Mouse (Mus musculus): ENCODE measurements around the gene Dlgap1.

Dlgap1 gene

GRCm38 (mm10) chr17:70334171-70334570 lies 365.3 kb downstream of the Dlgap1 start:
- intact Hi-C loops (cut with DNase I), result no loop called here

GRCm38 (mm10) chr17:70339821-70340220 lies 370.9 kb downstream of the Dlgap1 start:
- intact Hi-C loops (cut with DNase I), result no loop called here

- intact Hi-C loops (cut with DNase I), result no loop called here
These were observed 372.4 kb downstream of the Dlgap1 start for GRCm38 (mm10) chr17:70341230-70341629.

- intact Hi-C loops (cut with DNase I), result no loop called here
These were observed 373.0 kb downstream of the Dlgap1 start for GRCm38 (mm10) chr17:70341920-70342319.

GRCm38 (mm10) chr17:70347403-70347802 lies 378.5 kb downstream of the Dlgap1 start:
- intact Hi-C loops (cut with DNase I), result no loop called here

- intact Hi-C loops (cut with DNase I), result no loop called here
These were observed 394.7 kb downstream of the Dlgap1 start for GRCm38 (mm10) chr17:70363561-70363960.

GRCm38 (mm10) chr17:70363971-70364370 lies 395.1 kb downstream of the Dlgap1 start:
- intact Hi-C loops (cut with DNase I), result no loop called here

- intact Hi-C loops (cut with DNase I), result no loop called here
These were observed 400.3 kb downstream of the Dlgap1 start for GRCm38 (mm10) chr17:70369124-70369523.

GRCm38 (mm10) chr17:70377020-70377419 lies 408.1 kb downstream of the Dlgap1 start:
- intact Hi-C loops (cut with DNase I), result no loop called here

- intact Hi-C loops (cut with DNase I), result no loop called here
These were observed 419.6 kb downstream of the Dlgap1 start for GRCm38 (mm10) chr17:70388447-70388846.

GRCm38 (mm10) chr17:70397220-70397619 lies 428.3 kb downstream of the Dlgap1 start:
- intact Hi-C loops (cut with DNase I), result no loop called here

GRCm38 (mm10) chr17:70397708-70398107 lies 428.8 kb downstream of the Dlgap1 start:
- intact Hi-C loops (cut with DNase I), result no loop called here

- intact Hi-C loops (cut with DNase I), result no loop called here
These were observed 433.0 kb downstream of the Dlgap1 start for GRCm38 (mm10) chr17:70401909-70402308.

- intact Hi-C loops (cut with DNase I), result no loop called here
These were observed 434.9 kb downstream of the Dlgap1 start for GRCm38 (mm10) chr17:70403750-70404149.

- intact Hi-C loops (cut with DNase I), result no loop called here
These were observed 445.3 kb downstream of the Dlgap1 start for GRCm38 (mm10) chr17:70414202-70414601.

GRCm38 (mm10) chr17:70427866-70428265 lies 459.0 kb downstream of the Dlgap1 start:
- intact Hi-C loops (cut with DNase I), result no loop called here

- intact Hi-C loops (cut with DNase I), result loop anchor here (5.0 kb wide), 2 partner anchors 82 to 202 kb away; no protein-coding TSS in a partner anchor
These were observed 461.0 kb downstream of the Dlgap1 start for GRCm38 (mm10) chr17:70429746-70430451.

GRCm38 (mm10) chr17:70430452-70430787 lies 461.5 kb downstream of the Dlgap1 start:
- intact Hi-C loops (cut with DNase I), result loop anchor here (5.0 kb wide), 2 partner anchors 82 to 202 kb away; no protein-coding TSS in a partner anchor

- intact Hi-C loops (cut with DNase I), result loop anchor here (5.0 kb wide), 2 partner anchors 79 to 199 kb away; no protein-coding TSS in a partner anchor
These were observed 464.0 kb downstream of the Dlgap1 start for GRCm38 (mm10) chr17:70432834-70433233.

- intact Hi-C loops (cut with DNase I), result loop anchor here (5.0 kb wide), 2 partner anchors 78 to 198 kb away; no protein-coding TSS in a partner anchor
These were observed 465.7 kb downstream of the Dlgap1 start for GRCm38 (mm10) chr17:70434549-70434948.

GRCm38 (mm10) chr17:70435612-70436011 lies 466.7 kb downstream of the Dlgap1 start:
- intact Hi-C loops (cut with DNase I), result no loop called here

GRCm38 (mm10) chr17:70437229-70437628 lies 468.4 kb downstream of the Dlgap1 start:
- intact Hi-C loops (cut with DNase I), result no loop called here

GRCm38 (mm10) chr17:70442976-70443375 lies 474.1 kb downstream of the Dlgap1 start:
- intact Hi-C loops (cut with DNase I), result no loop called here

Measured in adrenal gland (tissue).